Mouse (Mus musculus) stomach, embryonic 14.5 days (tissue): ENCODE measurements at regions not wholly inside any gene's neighbourhood (a gene's known extent, or its start where the extent isn't known, plus 50 kb on each side); places are given as distances from the start of the nearest gene placed in this dataset.

Source experiments
- ATAC-seq: fragments of 200-750 bp; cut with Nextera tagmentation; 2 replicates; pipeline ENCODE4 v1.8.0; 2017; ENCODE audit warnings: low read depth, moderate TSS enrichment; ENCODE audit not compliant: insufficient number of reproducible peaks, insufficient read depth, low FRiP score
- H3K27ac ChIP-seq: fragments of 300-500 bp; sonication (generic); 2 replicates; pipeline ENCODE4 v1.5.1; 2014; ENCODE audit warnings: mild to moderate bottlenecking, low read length, moderate library complexity, mixed read lengths
- H3K27me3 ChIP-seq: fragments of 300-500 bp; sonication (generic); 2 replicates; pipeline ENCODE4 v1.6.1; 2014; ENCODE audit warnings: low read length, control low read depth, mixed read lengths; ENCODE audit not compliant: control insufficient read depth, insufficient read depth
- H3K36me3 ChIP-seq: fragments of 300-500 bp; sonication (generic); 2 replicates; pipeline ENCODE4 v1.6.1; 2014; ENCODE audit warnings: mild to moderate bottlenecking, control low read depth, low read length, moderate library complexity, mixed read lengths; ENCODE audit not compliant: control insufficient read depth, insufficient read depth
- H3K4me1 ChIP-seq: fragments of 300-500 bp; sonication (generic); 2 replicates; pipeline ENCODE4 v1.6.1; 2014; ENCODE audit warnings: low read length, control low read depth, mixed read lengths; ENCODE audit not compliant: control insufficient read depth, insufficient read depth
- H3K4me2 ChIP-seq: fragments of 300-500 bp; sonication (generic); replicated peaks from 2 replicates; pipeline ENCODE4 v1.6.1; 2014; ENCODE audit warnings: low read depth, low read length, control low read depth
- H3K4me3 ChIP-seq: fragments of 300-500 bp; sonication (generic); 2 replicates; pipeline ENCODE4 v1.5.1; 2014; ENCODE audit warnings: low read depth, low read length, control low read depth
- H3K9ac ChIP-seq: fragments of 300-500 bp; sonication (generic); replicated peaks from 2 replicates; pipeline ENCODE4 v1.6.1; 2014; ENCODE audit warnings: low read depth, mild to moderate bottlenecking, control low read depth, low read length, moderate library complexity, mixed read lengths
- H3K9me3 ChIP-seq: fragments of 300-500 bp; sonication (generic); 2 replicates; pipeline ENCODE4 v1.6.1; 2016; ENCODE audit warnings: low read depth, low read length, control low read depth; ENCODE audit not compliant: control insufficient read depth
- WGBS: fragments of 180-500 bp; shearing (Covaris S2); extraction: QIAGEN DNeasy Blood & Tissue Kit; methylation state at CpG from one replicate; pipeline ENCODE4 v1.1.7; 2014; 5-methylcytosine and 5-hydroxymethylcytosine counted together

GRCm38 (mm10) chrX:142585281-142585680 lies 95.9 kb upstream of the Tmem164 start:
- H3K4me2 ChIP-seq = no peak overlapping the region
- 47% methylated on average over 2 of the region's 2 CpGs for WGBS
- H3K9ac ChIP-seq = no peak overlapping the region

DNA sequence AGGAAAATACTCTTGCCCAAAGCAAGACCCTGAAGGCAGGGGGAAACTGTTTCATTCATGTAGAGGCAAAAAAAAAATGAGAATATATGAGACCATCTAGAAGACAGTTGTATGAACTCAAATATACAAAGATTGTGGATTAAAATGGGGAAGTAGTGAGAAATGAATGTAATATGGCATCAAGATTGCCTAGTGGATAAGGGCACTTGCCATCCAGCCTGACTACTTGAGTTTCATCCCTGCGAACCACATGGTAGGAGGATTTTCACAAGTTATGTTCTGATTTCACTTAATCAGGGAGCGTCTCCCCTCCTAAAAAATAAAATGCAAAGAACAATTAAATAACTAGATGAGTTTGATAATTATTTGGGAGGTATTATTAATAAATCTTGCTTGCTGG lies 81.8 kb upstream of the Tmem164 start:
- Histone ChIP-seq H3K36me3 (no peaks in the 10 kb centered on the region), H3K4me3 (no peak overlapping the region), H3K9ac (no peak overlapping the region), H3K27me3 (no peaks in the 10 kb centered on the region), H3K4me1 (no peaks in the 10 kb centered on the region), H3K4me2 (no peak overlapping the region), H3K27ac (no peak overlapping the region), H3K9me3 (no peaks in the 10 kb centered on the region)
- WGBS = 94% methylated on average over 2 of the region's 2 CpGs
- no peak for ATAC-seq

More at GRCm38 (mm10) chrX:142585281-142585680, 95.9 kb upstream of the Tmem164 start:
- Histone ChIP-seq H3K9me3 (no peaks in the 10 kb centered on the region), H3K27me3 (no peaks in the 10 kb centered on the region), H3K27ac (no peak overlapping the region; the same call in 1 of the 2 replicates), H3K4me1 (no peaks in the 10 kb centered on the region), H3K4me3 (no peak overlapping the region), H3K36me3 (no peaks in the 10 kb centered on the region)
- no peak for ATAC-seq

DNA sequence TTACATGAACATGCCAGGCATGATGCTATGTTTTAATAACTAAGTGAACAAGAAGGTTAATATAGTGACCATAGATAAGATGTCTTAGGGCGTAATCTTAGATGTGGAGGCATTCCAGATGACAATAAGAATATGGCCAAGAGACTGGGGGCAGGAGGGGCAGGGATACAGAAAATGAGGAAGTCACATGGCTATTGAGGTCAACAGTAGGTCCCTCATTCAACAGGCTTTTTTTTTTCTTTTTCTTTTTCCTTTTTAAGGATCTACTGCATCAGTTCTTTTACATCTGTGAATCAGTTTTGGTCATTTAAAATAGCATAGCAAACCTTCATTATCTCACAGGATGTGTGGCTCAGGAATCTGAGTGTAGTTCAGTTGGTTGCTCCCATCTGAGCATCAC lies 80.4 kb upstream of the Tmem164 start:
- Histone ChIP-seq H3K27me3 (no peaks in the 10 kb centered on the region), H3K4me2 (no peak overlapping the region), H3K36me3 (no peaks in the 10 kb centered on the region), H3K4me1 (no peaks in the 10 kb centered on the region), H3K27ac (no peak overlapping the region), H3K9ac (no peak overlapping the region), H3K9me3 (no peaks in the 10 kb centered on the region), H3K4me3 (no peak overlapping the region)
- WGBS = 81% methylated on average over 1 of the region's 1 CpGs
- ATAC-seq = no peak

- WGBS = 57% methylated on average over 3 of the region's 3 CpGs
- Histone ChIP-seq H3K27ac (no peak overlapping the region), H3K4me2 (no peak overlapping the region), H3K4me1 (no peaks in the 10 kb centered on the region), H3K36me3 (no peaks in the 10 kb centered on the region), H3K27me3 (no peaks in the 10 kb centered on the region), H3K4me3 (no peak overlapping the region), H3K9me3 (no peaks in the 10 kb centered on the region), H3K9ac (no peak overlapping the region)
- no peak for ATAC-seq
These were observed 76.1 kb upstream of the Tmem164 start for GRCm38 (mm10) chrX:142605088-142605487.

DNA sequence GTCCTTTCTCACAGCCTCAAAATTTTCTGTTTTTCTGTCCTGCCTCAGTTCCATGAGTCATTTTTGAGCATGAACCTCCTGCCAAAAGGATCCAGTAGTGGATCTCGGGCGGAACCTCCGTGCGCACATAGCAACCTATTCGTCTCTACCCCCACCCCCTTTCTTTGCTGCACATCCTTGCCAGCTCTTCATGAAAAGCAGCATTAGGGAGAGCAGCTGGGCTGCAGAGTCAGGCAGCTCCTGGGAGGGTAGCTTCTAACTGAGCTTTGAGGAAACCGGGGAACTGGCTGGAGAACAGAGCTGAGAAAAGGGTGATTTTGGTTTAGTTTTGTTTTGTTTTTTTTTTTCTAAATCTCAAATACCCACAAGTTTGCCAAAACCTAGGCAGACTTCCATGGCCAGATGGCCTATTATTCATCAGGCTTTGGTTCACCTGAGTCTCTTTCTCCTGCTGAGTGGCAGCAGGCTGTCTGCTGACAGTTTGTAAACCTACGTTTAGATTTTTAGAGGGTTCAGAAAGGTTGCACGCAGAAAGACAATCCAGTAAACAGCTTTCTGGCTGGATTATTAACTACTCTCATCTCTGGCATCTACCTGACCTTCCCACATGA lies 74.5 kb upstream of the Tmem164 start:
- Histone ChIP-seq H3K4me3 (no peak overlapping the region), H3K9ac (no peak overlapping the region), H3K4me2 (no peak overlapping the region), H3K4me1 (no peaks in the 10 kb centered on the region), H3K27ac (no peak overlapping the region), H3K36me3 (no peaks in the 10 kb centered on the region), H3K27me3 (no peaks in the 10 kb centered on the region), H3K9me3 (no peaks in the 10 kb centered on the region)
- ATAC-seq = no peak
- 65% methylated on average over 8 of the region's 8 CpGs for WGBS

DNA sequence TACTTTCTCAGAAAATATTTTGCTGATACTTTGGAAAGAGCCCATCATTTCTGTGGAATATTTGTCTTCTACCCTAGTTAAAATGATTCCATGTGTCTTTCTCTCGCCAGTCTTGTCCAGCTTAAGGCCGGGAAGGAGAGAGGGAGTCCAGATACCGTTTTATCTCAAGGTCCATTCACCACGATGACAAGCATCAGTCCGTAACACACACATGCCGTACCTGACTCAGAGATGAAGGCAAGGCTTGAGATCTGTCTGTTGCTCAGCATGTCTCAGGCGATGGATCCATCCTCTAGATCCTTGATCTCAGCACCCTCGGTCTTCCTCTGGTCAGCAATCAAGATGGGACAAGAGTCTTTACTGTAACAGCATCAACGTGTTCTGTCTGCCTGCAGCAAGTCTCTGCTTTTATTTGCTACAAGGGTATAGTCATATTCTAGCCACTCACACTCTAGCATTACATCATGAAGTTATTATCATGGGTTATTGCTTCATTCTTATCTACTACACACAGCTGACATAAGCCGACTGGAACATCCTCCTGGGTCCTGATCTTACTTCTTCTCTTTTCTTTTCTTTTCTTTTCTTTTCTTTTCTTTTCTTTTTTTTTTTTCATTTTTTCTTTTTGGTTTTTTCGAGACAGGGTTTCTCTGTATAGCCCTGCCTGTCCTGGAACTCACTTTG lies 64.9 kb upstream of the Tmem164 start:
- no peak overlapping the region for H3K4me3 ChIP-seq
- H3K27ac ChIP-seq = no peak overlapping the region
- H3K9ac ChIP-seq = no peak overlapping the region
- 90% methylated on average over 11 of the region's 11 CpGs for WGBS
- no peaks in the 10 kb centered on the region for H3K36me3 ChIP-seq
- H3K4me2 ChIP-seq = no peak overlapping the region
- ATAC-seq = no peak
- H3K9me3 ChIP-seq = no peaks in the 10 kb centered on the region
- no peaks in the 10 kb centered on the region for H3K4me1 ChIP-seq
- no peaks in the 10 kb centered on the region for H3K27me3 ChIP-seq

- 46% methylated on average over 1 of the region's 1 CpGs for WGBS
- H3K4me3 ChIP-seq = no peak overlapping the region
These were observed 62.8 kb upstream of the Tmem164 start for GRCm38 (mm10) chrX:142618389-142618788.

GRCm38 (mm10) chrX:142623359-142623758 lies 57.8 kb upstream of the Tmem164 start:
- no peaks in the 10 kb centered on the region for H3K9me3 ChIP-seq
- H3K4me2 ChIP-seq = no peak overlapping the region
- no peaks in the 10 kb centered on the region for H3K27me3 ChIP-seq
- H3K4me1 ChIP-seq = no peaks in the 10 kb centered on the region
- no peak overlapping the region for H3K9ac ChIP-seq
- 24% methylated on average over 2 of the region's 2 CpGs for WGBS
- ATAC-seq = no peak
- H3K4me3 ChIP-seq = no peak overlapping the region
- H3K36me3 ChIP-seq = no peaks in the 10 kb centered on the region
- peak overlapping the region; percentile 3; the same call in 1 of the 2 replicates for H3K27ac ChIP-seq

More at GRCm38 (mm10) chrX:142618389-142618788, 62.8 kb upstream of the Tmem164 start:
- Histone ChIP-seq H3K9ac (no peak overlapping the region), H3K36me3 (no peaks in the 10 kb centered on the region), H3K27me3 (no peaks in the 10 kb centered on the region), H3K4me2 (no peak overlapping the region), H3K4me1 (no peaks in the 10 kb centered on the region), H3K27ac (no peak overlapping the region), H3K9me3 (no peaks in the 10 kb centered on the region)
- ATAC-seq = no peak
